Mouse (Mus musculus) 416B (cell line): ENCODE results near the gene Eif5a2.

Source experiments
- DNase-seq: peaks from one replicate; pipeline ENCODE4 v3.0.0; 2011; ENCODE audit warnings: low read depth

Gene Eif5a2

DNA sequence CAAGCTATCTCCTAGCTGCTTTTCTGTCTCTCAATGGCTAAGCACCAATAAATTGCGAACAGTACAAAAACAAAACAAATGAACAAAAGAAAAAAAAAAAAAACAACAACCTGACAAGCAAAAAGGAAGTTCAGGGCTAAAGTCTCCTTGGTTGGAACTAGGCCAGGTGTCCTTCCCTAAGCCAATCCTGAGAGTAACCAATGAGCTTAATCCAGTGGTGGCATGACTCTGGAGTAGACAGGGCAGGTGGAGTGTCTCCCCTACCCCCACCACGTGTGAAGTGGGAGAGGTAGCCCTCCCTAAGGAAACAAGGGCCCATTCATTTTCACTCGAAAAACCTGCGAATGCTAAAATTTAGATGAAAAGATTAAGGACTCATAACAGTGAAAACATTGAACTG lies 30.4 kb downstream of the Eif5a2 start:
- DNase-seq = no peak

DNA sequence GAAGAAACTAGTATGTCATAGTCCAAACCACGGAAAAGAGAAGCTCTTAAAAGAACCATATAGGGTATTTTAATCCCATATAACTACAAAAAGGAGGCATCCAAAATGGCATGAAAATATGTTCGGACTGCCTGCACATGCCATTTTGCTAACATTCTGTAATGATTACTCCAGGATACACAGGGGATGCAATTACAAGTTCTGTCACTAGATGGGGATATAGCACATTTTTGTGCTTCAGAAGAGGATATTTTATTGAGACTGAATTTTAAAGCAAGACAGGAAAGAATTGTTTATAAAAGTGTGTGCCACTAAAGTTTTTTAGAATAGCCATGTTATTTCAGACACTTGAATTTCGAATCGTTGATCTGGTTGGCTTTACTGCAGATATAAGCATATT lies 33.3 kb downstream of the Eif5a2 start:
- DNase-seq = peak; percentile 79

DNA sequence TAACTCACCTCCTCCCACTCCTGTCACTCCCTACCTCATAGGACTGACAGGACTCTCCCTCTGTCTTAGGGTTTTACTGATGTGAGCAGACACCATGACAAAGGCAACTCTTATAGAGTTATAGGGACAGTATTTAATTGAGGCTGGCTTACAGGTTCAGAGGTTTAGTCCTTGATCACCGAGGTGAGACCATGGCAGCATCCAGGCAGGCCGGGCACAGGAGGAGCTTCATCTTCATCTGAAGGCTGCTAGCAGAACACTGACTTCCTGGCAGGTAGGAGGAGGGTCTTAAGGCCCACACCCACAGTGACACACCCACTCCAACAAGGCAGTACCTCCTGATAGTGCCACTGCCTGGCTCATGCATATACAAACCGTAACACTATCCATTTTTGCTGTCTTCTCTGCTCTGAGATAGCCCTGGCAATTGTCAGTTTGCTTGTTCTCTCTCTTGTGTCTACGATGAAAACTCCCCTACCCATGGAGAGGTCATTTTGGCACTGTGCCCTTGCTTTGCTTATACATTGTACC lies 35.0 kb downstream of the Eif5a2 start:
- DNase-seq = no peak

DNA sequence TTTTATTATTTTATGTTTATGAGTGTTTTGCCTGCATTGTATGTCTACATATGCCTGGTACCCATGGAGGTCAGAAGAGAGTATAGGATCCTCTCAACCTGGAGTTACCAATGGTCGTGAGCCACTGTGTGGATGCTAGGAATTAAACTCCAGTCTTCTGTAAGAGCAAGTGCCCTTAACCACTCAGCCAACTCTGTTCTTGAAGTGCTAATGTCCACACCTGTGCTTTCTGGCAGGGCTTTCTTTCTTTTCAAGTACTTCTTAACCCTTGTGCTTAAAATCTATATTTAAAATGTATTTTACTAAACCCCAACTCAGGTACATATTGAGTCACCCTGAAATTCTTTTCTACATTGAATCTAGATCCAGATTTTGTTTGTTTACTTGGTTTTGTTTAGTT lies 45.2 kb downstream of the Eif5a2 start:
- no peak for DNase-seq

DNA sequence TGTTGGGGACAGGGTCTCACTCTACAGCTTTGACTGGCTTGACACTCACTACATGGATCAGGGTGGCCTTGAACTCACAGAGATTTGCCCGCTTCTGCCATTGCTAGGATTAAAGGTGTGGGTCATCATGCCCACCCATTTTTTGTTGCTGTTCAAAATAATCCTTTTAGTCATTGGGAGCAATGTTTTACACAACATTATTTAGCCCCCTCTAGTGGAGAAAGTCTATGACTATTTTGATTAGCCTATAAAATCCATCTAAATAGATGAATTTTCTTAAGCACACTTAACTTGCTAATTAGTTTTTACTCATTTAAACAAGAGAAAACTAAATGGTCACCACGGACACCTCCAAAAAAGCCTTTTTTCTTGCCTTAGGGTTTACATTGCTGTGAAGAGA lies 46.5 kb downstream of the Eif5a2 start:
- DNase-seq = peak; percentile 17

DNA sequence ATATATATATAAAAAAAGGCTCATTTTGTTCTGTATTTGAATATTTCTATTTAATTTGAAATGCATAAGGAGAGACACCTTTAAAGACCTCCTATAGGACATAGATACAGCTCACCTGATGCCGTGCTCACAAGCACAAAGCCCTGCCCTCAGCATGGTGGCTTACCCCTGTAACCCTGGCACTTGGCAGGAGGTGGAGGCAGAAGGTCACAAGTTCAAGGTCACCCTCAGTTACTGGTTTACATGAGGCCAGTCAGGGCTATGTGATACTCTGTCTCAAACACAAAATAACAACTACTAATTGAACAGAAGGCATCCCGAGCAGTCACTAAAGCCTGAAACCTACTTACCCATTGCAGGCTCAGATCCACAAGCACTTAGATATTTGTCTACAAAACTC lies 48.4 kb downstream of the Eif5a2 start:
- no peak for DNase-seq

DNA sequence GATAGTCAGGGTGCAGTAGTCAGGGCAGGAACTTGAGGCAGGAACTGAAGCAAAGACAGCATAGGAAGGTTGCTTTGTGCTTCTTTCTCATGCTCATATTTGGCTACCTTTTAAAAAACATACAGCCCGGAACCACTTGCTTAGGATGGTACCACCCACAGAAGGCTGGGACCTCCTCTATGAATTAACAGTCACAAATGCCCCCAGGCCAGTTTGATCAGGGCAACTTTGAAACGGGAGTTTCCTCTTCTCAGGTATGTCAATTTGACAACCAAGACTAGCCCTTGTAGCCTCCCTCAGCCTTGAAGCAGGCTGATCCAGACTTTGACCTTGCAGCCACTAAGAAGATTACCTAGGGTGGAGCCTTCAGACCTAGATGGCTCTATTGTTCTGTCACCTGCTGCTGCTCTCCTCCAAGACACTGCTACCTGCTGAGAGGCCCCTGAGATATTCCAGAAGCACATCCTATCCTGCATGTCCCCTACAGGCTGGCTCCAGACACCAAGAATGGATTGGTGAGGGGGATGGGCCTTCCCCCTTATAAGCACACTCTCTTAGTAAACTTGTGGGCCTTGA lies 55.8 kb downstream of the Eif5a2 start:
- DNase-seq = no peak

DNA sequence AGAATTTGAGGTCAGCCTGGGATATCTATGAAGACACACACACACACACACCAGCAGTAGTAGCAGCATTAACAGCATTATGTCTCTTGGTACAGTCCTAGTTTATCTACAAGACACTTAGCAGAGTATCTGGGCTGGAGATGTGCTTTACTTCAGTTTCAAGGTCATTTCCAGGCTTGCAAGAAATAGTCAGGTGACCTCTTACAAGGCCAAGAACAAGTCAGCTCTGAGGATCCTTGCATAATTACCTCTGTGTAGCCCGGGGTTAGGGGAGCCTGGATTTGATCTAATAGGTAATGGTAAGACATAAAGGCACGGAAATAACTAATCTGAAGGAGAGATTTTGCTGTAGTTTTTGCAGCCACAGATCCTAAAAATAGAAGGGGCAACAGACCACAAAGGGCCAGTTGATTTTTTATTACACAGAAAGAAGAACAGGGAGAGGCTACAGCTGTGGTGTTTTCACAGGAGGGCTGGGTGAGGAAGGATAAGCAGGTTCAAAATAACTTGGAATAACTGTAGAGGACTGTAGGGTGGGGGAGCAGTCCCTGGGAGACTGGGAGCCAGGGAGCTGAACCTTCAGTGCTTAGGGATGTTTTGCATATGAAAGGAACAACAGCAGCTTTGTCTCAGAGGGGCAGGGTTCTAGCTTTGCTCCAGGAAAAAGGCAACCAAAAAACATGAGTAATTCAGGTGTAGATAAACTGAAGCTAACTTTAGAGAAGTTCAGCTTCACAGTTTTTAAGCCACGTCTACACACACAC lies 61.0 kb downstream of the Eif5a2 start:
- no peak for DNase-seq

DNA sequence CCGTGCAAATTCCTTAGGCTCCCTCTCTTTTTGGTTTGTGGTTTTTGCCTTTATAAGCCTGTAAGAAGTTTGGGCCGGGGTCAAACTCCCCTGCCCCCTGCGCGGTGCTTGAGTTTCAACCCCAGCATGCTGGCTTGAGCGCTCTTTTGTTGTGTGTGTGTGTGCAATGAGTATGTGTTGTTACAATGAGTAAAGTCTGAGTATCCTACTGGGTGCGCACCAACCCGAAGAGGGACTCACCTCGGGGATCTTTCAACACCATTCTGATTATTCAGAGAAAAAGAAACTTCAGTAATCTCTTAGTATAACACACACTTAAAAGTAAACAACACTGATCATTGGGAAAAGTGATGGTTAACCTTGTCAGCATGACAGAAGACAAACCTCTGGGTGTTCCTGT lies 62.2 kb downstream of the Eif5a2 start:
- DNase-seq = no peak

DNA sequence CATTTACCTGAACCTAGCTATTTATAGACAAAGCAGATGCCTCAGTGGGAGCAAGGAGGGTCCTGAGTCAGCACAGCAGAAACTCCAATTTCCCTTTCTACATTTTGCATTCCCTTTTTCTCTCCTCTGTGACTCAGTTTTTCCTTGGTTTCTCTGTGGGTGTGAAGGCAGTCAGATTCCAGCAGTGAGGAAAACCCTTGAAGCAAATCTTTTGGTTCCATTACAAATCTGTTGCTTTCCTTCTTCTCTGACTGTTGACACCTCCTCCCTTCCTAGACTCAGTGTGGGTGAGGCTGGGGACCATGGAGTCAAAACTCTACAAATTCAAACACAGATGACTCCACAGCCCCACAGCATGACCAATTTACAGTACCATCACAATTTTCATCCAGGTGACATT lies 66.0 kb downstream of the Eif5a2 start:
- no peak for DNase-seq
